Mouse (Mus musculus) embryonic fibroblast, embryonic 13.5 days (primary cell): Measurements from ENCODE around the gene Ankra2.

ENCODE experiments used
- CTCF ChIP-seq: IDR thresholded peaks from 2 replicates; pipeline ENCODE4 v1.5.1; 2011; ENCODE audit warnings: mild to moderate bottlenecking, control low read depth, low read length, moderate library complexity, borderline replicate concordance; ENCODE audit not compliant: insufficient read depth
- POLR2A ChIP-seq: IDR thresholded peaks from 2 replicates; pipeline ENCODE4 v1.6.1; 2011; ENCODE audit warnings: low read depth, mild to moderate bottlenecking, control low read depth, low read length, moderate library complexity

DNA sequence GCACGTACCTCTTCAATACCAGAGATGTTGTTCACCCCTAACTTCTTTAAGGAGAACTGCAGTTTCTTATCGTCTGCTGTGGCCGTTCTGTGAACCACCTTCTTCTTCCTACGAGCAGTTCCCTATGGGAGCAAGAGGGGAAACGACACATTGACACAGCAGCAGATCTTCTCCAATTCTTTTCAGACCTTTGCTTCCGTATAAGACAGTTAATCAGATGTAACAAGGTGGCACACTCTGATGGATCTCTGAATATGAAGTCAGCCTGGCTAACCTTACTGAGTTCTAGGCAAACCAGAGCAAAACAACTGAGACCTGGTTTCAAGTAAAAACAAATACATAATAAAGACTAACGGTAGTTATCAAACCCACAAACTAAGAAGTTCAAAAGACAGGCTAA is 50.8 kb downstream of the Ankra2 start:
- TF ChIP-seq CTCF = no peak
- no peak for TF ChIP-seq POLR2A
